Mouse (Mus musculus): ENCODE measurements around the gene Tes3-ps.

The Tes3-ps gene

DNA sequence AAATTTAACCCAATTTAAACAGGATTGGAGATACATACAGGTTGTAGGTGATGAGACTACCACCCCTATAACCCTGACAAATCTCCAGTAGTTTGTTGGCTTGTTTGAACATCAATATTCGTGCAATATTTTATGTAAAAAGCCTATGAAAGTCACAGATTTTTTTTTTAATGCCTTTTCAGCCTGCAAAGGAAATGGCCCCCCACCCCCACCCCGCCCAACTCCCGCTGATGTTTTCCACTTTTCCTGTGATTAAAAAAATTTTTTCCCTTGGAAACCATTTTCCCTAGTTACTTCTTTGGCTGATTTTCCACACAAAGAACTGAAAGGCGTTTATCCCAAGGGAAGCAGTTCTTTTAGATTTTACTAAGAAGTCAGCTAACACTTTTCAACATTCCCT is 11.4 kb downstream of the Tes3-ps start, which contains the start of gene Ecm2:
Ecm2 (plus strand) TSS at position 301 of the 400 bp plus-strand sequence.
- DNase-seq (ENCODE audit: low spot score in 2 of 2) = no peak

- no peak for DNase-seq (ENCODE audit: low spot score in 2 of 2)
Measured at GRCm38 (mm10) chr13:49505776-49506175, 12.7 kb downstream of the Tes3-ps start.

DNA sequence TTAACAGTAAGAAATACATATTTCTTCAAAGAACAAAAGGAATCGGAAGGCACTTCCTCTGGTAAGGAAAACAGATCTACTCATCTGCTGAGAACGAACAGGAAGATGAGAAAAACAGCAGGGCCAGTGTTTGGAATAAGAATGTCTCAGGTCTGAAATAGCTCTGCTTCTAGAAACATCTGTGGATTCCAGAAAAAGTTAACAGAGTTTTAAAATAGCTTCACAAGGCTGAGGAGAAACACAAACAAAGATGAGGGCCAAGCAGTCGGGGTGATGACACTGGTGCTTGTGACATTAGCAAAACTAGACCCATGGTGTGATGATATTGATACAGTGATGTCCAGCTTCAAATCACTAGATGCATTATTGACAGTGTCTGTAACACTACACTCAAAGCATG is 14.1 kb downstream of the Tes3-ps start:
- no peak for DNase-seq (ENCODE audit: low spot score in 2 of 2)

- DNase-seq (ENCODE audit: low spot score in 2 of 2) = no peak
Measured at GRCm38 (mm10) chr13:49518761-49519160, 25.6 kb downstream of the Tes3-ps start.

DNA sequence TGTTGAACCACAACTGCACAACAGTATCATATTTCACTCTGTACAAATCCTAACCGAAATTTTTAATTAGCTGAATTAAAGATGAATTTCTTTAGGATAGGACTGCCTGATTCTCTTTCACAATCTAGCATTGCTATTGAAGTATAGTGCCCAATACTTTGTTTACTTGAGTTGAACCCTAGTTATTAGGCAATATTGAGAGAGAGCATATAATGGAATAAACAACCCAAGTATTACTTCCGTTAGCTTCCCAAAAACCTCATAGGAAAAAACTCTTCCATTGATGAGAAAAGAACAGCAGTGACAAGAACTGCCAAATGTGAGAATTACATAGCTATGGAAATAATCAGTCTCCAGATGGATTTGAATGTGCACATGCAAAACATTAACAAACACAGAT is 33.1 kb downstream of the Tes3-ps start:
- DNase-seq (ENCODE audit: low spot score in 2 of 2) = no peak

DNA sequence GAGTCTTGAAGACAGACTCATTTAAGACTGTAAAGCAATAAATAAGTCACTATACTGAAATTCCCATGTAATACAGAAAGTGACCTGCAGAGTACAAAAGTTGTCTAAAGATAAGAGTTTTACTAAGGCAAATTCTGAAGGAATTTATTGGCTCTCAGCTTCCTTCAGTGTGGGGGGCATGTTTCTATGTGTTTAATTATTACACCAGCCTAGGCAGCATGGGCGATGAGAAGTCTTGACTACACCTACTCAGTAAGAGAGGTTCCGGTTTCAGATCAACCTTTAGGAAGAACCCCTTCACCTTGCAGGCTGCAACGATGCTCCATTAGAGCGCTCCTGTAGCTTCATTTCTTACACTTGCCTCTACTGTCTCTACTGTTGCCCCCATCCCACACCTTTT is 37.5 kb downstream of the Tes3-ps start:
- no peak for DNase-seq (ENCODE audit: low spot score in 2 of 2)

DNA sequence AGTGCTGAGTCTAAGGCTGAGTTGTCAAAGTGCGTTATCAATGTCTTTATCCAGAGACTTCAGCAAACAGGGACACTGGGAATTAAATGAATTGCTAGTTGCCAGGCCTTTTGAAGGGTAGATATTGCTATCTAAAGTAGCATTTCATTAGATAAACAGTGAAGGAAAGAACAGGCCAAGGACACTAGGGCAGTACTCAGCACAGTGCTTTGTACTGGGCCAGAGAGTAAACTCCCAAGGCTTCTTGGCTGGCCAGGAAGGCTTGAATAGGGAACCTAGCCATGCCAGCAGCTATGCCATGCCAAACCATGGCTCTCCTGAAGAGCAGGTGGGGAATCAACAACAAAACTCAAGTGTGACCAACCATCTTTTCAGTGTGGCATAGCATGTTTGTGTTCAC is 43.8 kb downstream of the Tes3-ps start:
- DNase-seq (ENCODE audit: low spot score in 2 of 2) = no peak

DNA sequence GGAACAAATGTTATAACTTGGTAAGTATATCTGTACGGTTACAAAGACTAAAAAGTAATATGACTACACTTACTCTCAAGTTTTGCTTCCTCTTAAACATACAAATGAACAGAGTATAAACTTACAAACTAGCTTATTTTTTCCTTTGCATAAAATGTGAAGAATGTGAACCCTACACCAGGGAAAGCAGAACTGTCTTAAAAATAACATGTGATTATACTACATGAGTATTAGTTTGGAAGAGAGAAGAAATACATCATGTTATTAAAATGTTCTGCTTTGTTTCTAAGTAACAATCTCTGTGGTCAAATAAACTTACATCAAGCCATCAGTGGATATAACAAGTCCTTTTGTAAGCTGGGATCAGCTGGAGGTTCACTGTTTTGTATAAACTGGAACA is 45.6 kb downstream of the Tes3-ps start:
- no peak for DNase-seq (ENCODE audit: low spot score in 2 of 2)

GRCm38 (mm10) chr13:49544279-49544678 is 51.2 kb downstream of the Tes3-ps start, which contains the start of gene Aspn:
Aspn (plus strand) TSS chr13:49544443.
- DNase-seq (ENCODE audit: low spot score in 2 of 2) = no peak

- DNase-seq (ENCODE audit: low spot score in 2 of 2) = no peak
Measured at GRCm38 (mm10) chr13:49545646-49546045, 52.5 kb downstream of the Tes3-ps start.

Data from urinary bladder, postnatal 36 days (tissue).